8 mouse cellular contexts compared by ENCODE assay signal in genomic region chr8:107114150-107115007, GRCm38 (mm10). TPM values are rescaled to one million over a fixed set of nuclear protein-coding genes. Genes with fewer than 3 reads are reported as not detected.
A peak's percentile ranks its signal among the peaks of the same experiment; 100 is the strongest.
DNase-seq lines count a peak whose midpoint lies in the region; ATAC-seq and TF ChIP-seq lines count a peak whose summit lies in the region.

No protein-coding gene starts in this region.

- WGBS in midbrain, embryonic 11.5 days, result 72% methylated on average over 19 of the region's 19 CpGs
- WGBS in midbrain, postnatal 0 days, result 55% methylated on average over 19 of the region's 19 CpGs

- H3K4me3 ChIP-seq in midbrain, embryonic 11.5 days (ENCODE audit: low read depth, low read length), result no peak overlapping the region
- no peak overlapping the region for H3K4me3 ChIP-seq in midbrain, postnatal 0 days (ENCODE audit: low read depth, low read length)

- no peaks in the 10 kb centered on the region for H3K9me3 ChIP-seq in midbrain, embryonic 11.5 days (ENCODE audit: control insufficient read depth, low read length)
- H3K9me3 ChIP-seq in midbrain, postnatal 0 days (ENCODE audit: low read length), result no peaks in the 10 kb centered on the region

- H3K36me3 ChIP-seq in midbrain, embryonic 11.5 days (ENCODE audit: control insufficient read depth, insufficient read depth, low read length), result no peaks in the 10 kb centered on the region
- no peaks in the 10 kb centered on the region for H3K36me3 ChIP-seq in midbrain, postnatal 0 days (ENCODE audit: insufficient read depth, low read length)

- no peak for TF ChIP-seq CTCF in midbrain, postnatal 0 days (IDR thresholded peaks at IDR 0.05)

- no peak overlapping the region for H3K4me2 ChIP-seq in midbrain, embryonic 11.5 days
- no peak overlapping the region for H3K4me2 ChIP-seq in midbrain, postnatal 0 days (ENCODE audit: low read depth, low read length, poor library complexity, severe bottlenecking)

- no peaks in the 10 kb centered on the region; the same call in 1 of the 2 replicates for H3K27me3 ChIP-seq in midbrain, embryonic 11.5 days (ENCODE audit: control insufficient read depth, insufficient read depth, low read length)
- no peaks in the 10 kb centered on the region for H3K27me3 ChIP-seq in midbrain, postnatal 0 days (ENCODE audit: insufficient read depth, low read length)

- H3K27ac ChIP-seq in midbrain, embryonic 11.5 days (ENCODE audit: low read depth, low read length), result no peak overlapping the region
- H3K27ac ChIP-seq in midbrain, postnatal 0 days (ENCODE audit: low read depth, low read length), result no peak overlapping the region

- DNase-seq in adrenal gland, postnatal 14 days, result peak; percentile 23
- no peak for DNase-seq in adrenal gland, adult 2 months
- peak; percentile 75 for DNase-seq in midbrain, embryonic 11.5 days (ENCODE audit: low spot score, missing footprints)
- DNase-seq in midbrain, postnatal 0 days (ENCODE audit: low spot score), result no peak
- no peak for DNase-seq in cerebellum, adult 11-12 months
- no peak for DNase-seq in retina, embryonic 14.5 days (ENCODE audit: low spot score)

- ATAC-seq in midbrain, embryonic 11.5 days (ENCODE audit: low FRiP score), result no peak
- no peak for ATAC-seq in midbrain, postnatal 0 days (ENCODE audit: low FRiP score)
- ATAC-seq in inflammation-experienced regulatory T-cells, adult 6 months, result peak; percentile 55
- peak; percentile 26; the same call in 1 of the 2 replicates for ATAC-seq in megakaryocyte, adult 5-6 weeks (ENCODE audit: poor library complexity, severe bottlenecking)

- peaks cover 3% of the 10 kb centered on the region; the same call in 1 of the 2 replicates for H3K4me1 ChIP-seq in midbrain, embryonic 11.5 days (ENCODE audit: control insufficient read depth, insufficient read depth, low read length)
- no peaks in the 10 kb centered on the region for H3K4me1 ChIP-seq in midbrain, postnatal 0 days (ENCODE audit: insufficient read depth, low read length)

- H3K9ac ChIP-seq in midbrain, embryonic 11.5 days (ENCODE audit: low read length), result no peak overlapping the region
- no peak overlapping the region for H3K9ac ChIP-seq in midbrain, postnatal 0 days (replicated peaks; ENCODE audit: low read length, poor library complexity, severe bottlenecking)

RNA-seq across cellular contexts. Expression of gene Terf2, which starts 18.0 kb away (rescaled TPM):
- total RNA-seq in adrenal gland, postnatal 14 days (2021), result 25.0 and 26.2 TPM in 2 replicates
- total RNA-seq in adrenal gland, adult 2 months (2021), result 10 to 100 TPM; 22.9 to 23.5 TPM
- polyA plus RNA-seq in adrenal gland, adult 2 months (2012; rRNA removed), result 5.5 and 6.3 TPM in 2 replicates
- 16.4 and 16.6 TPM in 2 replicates for polyA plus RNA-seq in midbrain, embryonic 11.5 days (2014; fragmentation: Nextera tagmentation; extraction: Ambion mirVana)
- 20.4 and 22.7 TPM in 2 replicates for total RNA-seq in midbrain, postnatal 0 days (2014; rRNA removed)
- polyA plus RNA-seq in midbrain, postnatal 0 days (2015; fragmentation: Nextera tagmentation; extraction: Ambion mirVana), result 24.1 and 25.7 TPM in 2 replicates
- 10 to 100 TPM in 2 of 3 experiments, 1 to 10 TPM in 1; 8.9 to 14.8 (median 11.5) TPM for polyA plus RNA-seq in inflammation-experienced regulatory T-cells, adult 6 months (2017; shearing (Covaris generic))
- 22.6 and 26.6 TPM in 2 replicates for total RNA-seq in megakaryocyte, adult 5-6 weeks (2015)
- total RNA-seq in megakaryocyte, adult 5-6 weeks (2017), result 18.5 and 19.0 TPM in 2 replicates

RNA-seq across cellular contexts. Expression of gene Cyb5b, which starts 36.1 kb away (rescaled TPM):
- 260 and 305 TPM in 2 replicates for total RNA-seq in adrenal gland, postnatal 14 days (2021)
- 100 to 1,000 TPM; 384 to 492 TPM for total RNA-seq in adrenal gland, adult 2 months (2021)
- polyA plus RNA-seq in adrenal gland, adult 2 months (2012; rRNA removed), result 212 and 282 TPM in 2 replicates
- polyA plus RNA-seq in midbrain, embryonic 11.5 days (2014; fragmentation: Nextera tagmentation; extraction: Ambion mirVana), result 177 and 192 TPM in 2 replicates
- 103 and 120 TPM in 2 replicates for total RNA-seq in midbrain, postnatal 0 days (2014; rRNA removed)
- 89.7 and 91.4 TPM in 2 replicates for polyA plus RNA-seq in midbrain, postnatal 0 days (2015; fragmentation: Nextera tagmentation; extraction: Ambion mirVana)
- 10 to 100 TPM; 24.8 to 38.8 (median 36.8) TPM for polyA plus RNA-seq in inflammation-experienced regulatory T-cells, adult 6 months (2017; shearing (Covaris generic))
- 41.8 and 43.9 TPM in 2 replicates for total RNA-seq in megakaryocyte, adult 5-6 weeks (2015)
- total RNA-seq in megakaryocyte, adult 5-6 weeks (2017), result 43.9 and 46.7 TPM in 2 replicates

RNA-seq across cellular contexts. Expression of gene Tmed6, which starts 48.9 kb away (rescaled TPM):
- not detected in 2 replicates for total RNA-seq in adrenal gland, postnatal 14 days (2021)
- total RNA-seq in adrenal gland, adult 2 months (2021), result not detected
- polyA plus RNA-seq in adrenal gland, adult 2 months (2012; rRNA removed), result not detected in 2 replicates
- not detected in 2 replicates for polyA plus RNA-seq in midbrain, embryonic 11.5 days (2014; fragmentation: Nextera tagmentation; extraction: Ambion mirVana)
- total RNA-seq in midbrain, postnatal 0 days (2014; rRNA removed), result not detected in 2 replicates
- polyA plus RNA-seq in midbrain, postnatal 0 days (2015; fragmentation: Nextera tagmentation; extraction: Ambion mirVana), result not detected in 2 replicates
- under 1 TPM in 1 of 3 experiments, not detected in 2; 0.52 TPM for polyA plus RNA-seq in inflammation-experienced regulatory T-cells, adult 6 months (2017; shearing (Covaris generic))
- 0.57 TPM in 1 of 2 replicates, not detected in the other for total RNA-seq in megakaryocyte, adult 5-6 weeks (2015)
- not detected in 2 replicates for total RNA-seq in megakaryocyte, adult 5-6 weeks (2017)

RNA-seq across cellular contexts. Expression of gene Nip7, which starts 57.7 kb away (rescaled TPM):
- total RNA-seq in adrenal gland, postnatal 14 days (2021), result 40.1 and 50.2 TPM in 2 replicates
- total RNA-seq in adrenal gland, adult 2 months (2021), result 10 to 100 TPM; 49.3 to 54.3 TPM
- 15.3 and 17.2 TPM in 2 replicates for polyA plus RNA-seq in adrenal gland, adult 2 months (2012; rRNA removed)
- polyA plus RNA-seq in midbrain, embryonic 11.5 days (2014; fragmentation: Nextera tagmentation; extraction: Ambion mirVana), result 100 and 102 TPM in 2 replicates
- total RNA-seq in midbrain, postnatal 0 days (2014; rRNA removed), result 24.3 and 30.8 TPM in 2 replicates
- 59.1 and 60.1 TPM in 2 replicates for polyA plus RNA-seq in midbrain, postnatal 0 days (2015; fragmentation: Nextera tagmentation; extraction: Ambion mirVana)
- polyA plus RNA-seq in inflammation-experienced regulatory T-cells, adult 6 months (2017; shearing (Covaris generic)), result 10 to 100 TPM; 61.0 to 87.4 (median 78.2) TPM
- 16.5 and 26.4 TPM in 2 replicates for total RNA-seq in megakaryocyte, adult 5-6 weeks (2015)
- total RNA-seq in megakaryocyte, adult 5-6 weeks (2017), result 10.6 and 12.5 TPM in 2 replicates

RNA-seq across cellular contexts. Expression of gene Cog8, which starts 57.9 kb away (rescaled TPM):
- 29.4 and 30.3 TPM in 2 replicates for total RNA-seq in adrenal gland, postnatal 14 days (2021)
- 10 to 100 TPM; 36.6 to 37.6 TPM for total RNA-seq in adrenal gland, adult 2 months (2021)
- polyA plus RNA-seq in adrenal gland, adult 2 months (2012; rRNA removed), result 31.1 and 36.8 TPM in 2 replicates
- 38.1 and 38.8 TPM in 2 replicates for polyA plus RNA-seq in midbrain, embryonic 11.5 days (2014; fragmentation: Nextera tagmentation; extraction: Ambion mirVana)
- 46.2 and 89.6 TPM in 2 replicates for total RNA-seq in midbrain, postnatal 0 days (2014; rRNA removed)
- 32.4 and 36.1 TPM in 2 replicates for polyA plus RNA-seq in midbrain, postnatal 0 days (2015; fragmentation: Nextera tagmentation; extraction: Ambion mirVana)
- polyA plus RNA-seq in inflammation-experienced regulatory T-cells, adult 6 months (2017; shearing (Covaris generic)), result 1 to 10 TPM; 6.0 to 9.5 (median 7.4) TPM
- 14.7 and 16.8 TPM in 2 replicates for total RNA-seq in megakaryocyte, adult 5-6 weeks (2015)
- 17.7 and 24.3 TPM in 2 replicates for total RNA-seq in megakaryocyte, adult 5-6 weeks (2017)

Comparison
In these comparisons a context has a peak if more than half of its experiments do, and no peak if none do; other contexts are left out.
1. DNase-seq: peak in adrenal gland, postnatal 14 days (single experiment) and midbrain, embryonic 11.5 days (single experiment); none in adrenal gland, adult 2 months (single experiment), midbrain, postnatal 0 days (single experiment), cerebellum, adult 11-12 months (single experiment) and retina, embryonic 14.5 days (single experiment).
2. ATAC-seq: peak in inflammation-experienced regulatory T-cells, adult 6 months (single experiment) and megakaryocyte, adult 5-6 weeks (single experiment); none in midbrain, embryonic 11.5 days (single experiment) and midbrain, postnatal 0 days (single experiment).